Mouse (Mus musculus) heart, adult 2 months (tissue): ENCODE results near the gene Txk. TPM values are rescaled to one million over a fixed set of nuclear protein-coding genes. Genes with fewer than 3 reads are reported as not detected.

Experiments used
- DNase-seq, 2 experiments: peaks; one replicate each; pipeline ENCODE4 v3.0.0; 2021
- H3K27ac ChIP-seq: fragments of 200-600 bp; 2 replicates; pipeline ENCODE4 v1.8.1; 2022
- H3K27me3 ChIP-seq: fragments of 200-500 bp; 2 replicates; pipeline ENCODE4 v1.6.1; 2012; ENCODE audit warnings: mild to moderate bottlenecking, low read length, inconsistent platforms, mixed read lengths; ENCODE audit not compliant: control insufficient read depth, insufficient read depth
- H3K36me3 ChIP-seq: fragments of 200-500 bp; 2 replicates; pipeline ENCODE4 v1.6.1; 2012; ENCODE audit warnings: low read length, inconsistent platforms; ENCODE audit not compliant: control insufficient read depth, insufficient read depth
- H3K4me1 ChIP-seq: fragments of 200-500 bp; 2 replicates; pipeline ENCODE4 v1.6.1; 2011; ENCODE audit warnings: low read length; ENCODE audit not compliant: control insufficient read depth, insufficient read depth
- H3K4me3 ChIP-seq: fragments of 200-600 bp; 2 replicates; pipeline ENCODE4 v1.8.1; 2022
- H3K79me2 ChIP-seq: fragments of 200-500 bp; replicated peaks from 2 replicates; pipeline ENCODE4 v1.6.1; 2012; ENCODE audit warnings: mild to moderate bottlenecking, inconsistent platforms, low read length, moderate library complexity, mixed read lengths; ENCODE audit not compliant: control insufficient read depth, insufficient read depth
- H3K9ac ChIP-seq: fragments of 200-500 bp; 2 replicates; pipeline ENCODE4 v1.6.1; 2012; ENCODE audit warnings: low read depth, mild to moderate bottlenecking, control low read depth, inconsistent platforms, low read length, mixed read lengths
- CTCF ChIP-seq: fragments of 200-600 bp; IDR thresholded peaks from 2 replicates; pipeline ENCODE4 v1.8.1; 2022; ENCODE audit warnings: antibody characterized with exemption, mild to moderate bottlenecking, moderate library complexity
- EP300 ChIP-seq: fragments of 200-500 bp; IDR thresholded peaks from 2 replicates; pipeline ENCODE4 v1.6.1; 2011; ENCODE audit warnings: low read depth, low read length, control low read depth; ENCODE audit not compliant: insufficient read depth
- POLR2A ChIP-seq: fragments of 200-500 bp; IDR thresholded peaks from 2 replicates; pipeline ENCODE4 v1.6.1; 2011; ENCODE audit warnings: mild to moderate bottlenecking, low read depth, low read length, control low read depth; ENCODE audit not compliant: insufficient read depth
- WGBS: fragments of 180-500 bp; shearing (Covaris S2); methylation state at CpG from one replicate; pipeline ENCODE4 v1.1.7; 2018; 5-methylcytosine and 5-hydroxymethylcytosine counted together
- intact Hi-C: fragments of 180-260 bp; cut with DNase I; formaldehyde crosslinking; loops from one replicate; pipeline ENCODE4 v1.15.1; 2025
- polyA plus RNA-seq: library from polyadenylated mRNA; depleted of rRNA; stranded (reverse); fragments of >200 nt; gene quantifications from 2 replicates; pipeline ENCODE4 v1.2.3, GENCODE M21; 2012
- total RNA-seq, 2 experiments: library from RNA; stranded (reverse); gene quantifications; 2 replicates each; pipeline ENCODE4 v1.2.3; 2021

Gene Txk
- total and polyA plus RNA-seq, 3 experiments = 0.10 to 0.30 (median 0.18) TPM

DNA sequence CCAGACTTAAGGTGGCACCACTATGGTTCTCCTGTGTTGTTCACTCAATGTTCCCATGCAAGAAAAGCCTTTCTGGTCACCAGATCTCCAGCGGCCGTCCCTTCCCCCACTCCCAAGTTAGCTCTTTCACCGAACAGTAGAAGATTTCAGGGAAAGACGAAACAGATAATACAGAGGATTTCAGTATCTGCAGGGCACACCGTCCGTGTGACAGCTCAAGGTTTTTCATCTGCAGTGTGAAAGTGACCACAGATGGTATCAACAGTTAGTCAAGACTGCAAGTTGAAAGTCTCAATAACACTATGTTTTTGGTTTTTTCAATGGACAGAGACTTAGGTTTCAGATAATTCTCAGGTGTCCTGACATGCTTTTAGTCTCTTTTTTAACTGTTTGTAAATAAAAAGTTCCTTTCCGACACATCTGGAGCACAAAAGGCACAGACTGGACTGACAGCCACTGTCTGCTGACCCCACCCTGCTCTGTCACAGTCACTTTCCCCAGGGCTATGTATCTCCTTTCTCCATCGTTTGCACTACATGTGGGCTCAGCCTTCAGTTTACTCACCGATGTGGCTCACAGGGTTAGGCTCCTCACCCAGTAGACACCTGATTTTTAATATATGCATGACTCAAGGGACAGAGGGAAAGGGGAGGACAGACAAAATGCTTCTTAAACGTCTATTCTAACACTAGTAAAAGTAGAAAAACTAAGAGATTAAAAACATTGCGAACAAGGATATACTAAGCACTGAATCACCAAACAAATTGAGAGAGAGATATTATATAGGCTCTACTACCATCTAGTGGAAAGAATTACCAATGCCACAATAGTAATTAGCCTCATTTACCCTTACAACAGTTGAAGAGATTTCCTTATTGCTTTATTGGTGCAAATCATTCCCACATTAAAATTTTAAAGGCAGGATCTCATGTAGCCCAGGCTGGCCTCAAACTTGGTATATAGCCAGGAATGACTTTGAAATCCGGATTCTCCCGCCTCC lies 6.6 kb upstream of the Txk start:
- Histone ChIP-seq H3K27ac (no peak overlapping the region), H3K4me1 (peaks cover 1% of the 10 kb centered on the region; the same call in 1 of the 2 replicates), H3K36me3 (no peaks in the 10 kb centered on the region; the same call in none of the 2 replicates), H3K9ac (no peak overlapping the region), H3K4me3 (no peak overlapping the region), H3K27me3 (peaks cover 2% of the 10 kb centered on the region; the same call in 1 of the 2 replicates), H3K79me2 (no peaks in the 10 kb centered on the region)
- intact Hi-C loops = no loop called here
- WGBS = 70% methylated on average over 13 of the region's 13 CpGs
- TF ChIP-seq CTCF (peak; percentile 66), EP300 (no peak), POLR2A (no peak)
- DNase-seq = no peak

- no peaks in the 10 kb centered on the region for H3K36me3 ChIP-seq
- H3K4me3 ChIP-seq = no peak overlapping the region
- no peaks in the 10 kb centered on the region for H3K27me3 ChIP-seq
- WGBS = 82% methylated on average over 18 of the region's 18 CpGs
- TF ChIP-seq CTCF = no peak
- no peak for TF ChIP-seq POLR2A
- TF ChIP-seq EP300 = no peak
- no peak overlapping the region for H3K9ac ChIP-seq
- no peaks in the 10 kb centered on the region for H3K79me2 ChIP-seq
- intact Hi-C loops = no loop called here
- H3K27ac ChIP-seq = no peak overlapping the region
- no peak for DNase-seq
- H3K4me1 ChIP-seq = no peaks in the 10 kb centered on the region
These were observed 4.7 kb upstream of the Txk start for GRCm38 (mm10) chr5:72757155-72757773.

DNA sequence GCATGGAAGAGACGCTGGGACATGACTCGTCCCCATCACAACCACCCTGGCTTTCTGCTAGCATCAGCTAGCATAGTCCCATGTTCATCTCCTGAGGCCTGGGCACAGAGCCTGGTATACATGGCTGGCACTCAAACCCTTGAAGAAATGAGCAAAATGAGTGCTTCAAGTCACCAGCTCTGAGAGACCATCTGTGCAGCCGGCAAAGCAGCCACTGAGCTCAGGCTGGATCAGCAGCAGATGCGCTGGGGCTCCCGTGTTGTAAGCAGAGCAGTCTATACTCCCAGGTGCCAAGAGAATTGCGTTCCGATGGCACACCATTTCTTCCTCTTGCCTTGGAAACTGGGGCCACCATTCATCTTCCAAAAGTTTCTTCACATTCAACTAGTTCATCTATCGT lies 3.4 kb upstream of the Txk start:
- H3K27ac ChIP-seq = no peak overlapping the region
- intact Hi-C loops = no loop called here
- H3K4me1 ChIP-seq = no peaks in the 10 kb centered on the region
- no peaks in the 10 kb centered on the region for H3K36me3 ChIP-seq
- TF ChIP-seq CTCF (no peak), POLR2A (no peak), EP300 (no peak)
- H3K27me3 ChIP-seq = no peaks in the 10 kb centered on the region
- no peak overlapping the region for H3K9ac ChIP-seq
- no peak for DNase-seq
- H3K4me3 ChIP-seq = no peak overlapping the region
- no peaks in the 10 kb centered on the region for H3K79me2 ChIP-seq
- WGBS = 87% methylated on average over 8 of the region's 8 CpGs

DNA sequence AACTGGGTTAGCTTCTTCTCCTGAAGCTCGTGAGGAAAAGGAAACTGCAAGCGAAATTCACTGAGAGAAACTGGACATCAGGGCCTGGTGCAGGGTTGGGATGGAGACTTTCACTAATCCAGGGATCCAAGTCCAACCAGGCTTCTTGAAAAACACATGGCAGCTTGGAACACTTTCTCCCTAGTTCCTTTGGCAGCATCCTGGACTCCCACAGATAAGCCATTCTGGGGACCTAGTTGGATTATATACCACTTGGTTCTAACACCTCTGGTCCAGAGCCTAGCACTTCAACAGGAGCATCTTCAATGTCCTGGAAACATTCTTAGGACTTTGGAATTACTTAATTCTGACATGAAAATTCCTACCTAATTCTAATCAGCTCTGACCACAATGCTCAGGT lies 2.5 kb upstream of the Txk start:
- no peak overlapping the region for H3K9ac ChIP-seq
- H3K79me2 ChIP-seq = no peaks in the 10 kb centered on the region
- TF ChIP-seq CTCF (no peak), POLR2A (no peak), EP300 (no peak)
- no peaks in the 10 kb centered on the region for H3K27me3 ChIP-seq
- H3K27ac ChIP-seq = no peak overlapping the region
- no peak overlapping the region for H3K4me3 ChIP-seq
- no peak for DNase-seq
- no peaks in the 10 kb centered on the region for H3K4me1 ChIP-seq
- H3K36me3 ChIP-seq = no peaks in the 10 kb centered on the region
- intact Hi-C loops = no loop called here
- 93% methylated on average over 2 of the region's 2 CpGs for WGBS

DNA sequence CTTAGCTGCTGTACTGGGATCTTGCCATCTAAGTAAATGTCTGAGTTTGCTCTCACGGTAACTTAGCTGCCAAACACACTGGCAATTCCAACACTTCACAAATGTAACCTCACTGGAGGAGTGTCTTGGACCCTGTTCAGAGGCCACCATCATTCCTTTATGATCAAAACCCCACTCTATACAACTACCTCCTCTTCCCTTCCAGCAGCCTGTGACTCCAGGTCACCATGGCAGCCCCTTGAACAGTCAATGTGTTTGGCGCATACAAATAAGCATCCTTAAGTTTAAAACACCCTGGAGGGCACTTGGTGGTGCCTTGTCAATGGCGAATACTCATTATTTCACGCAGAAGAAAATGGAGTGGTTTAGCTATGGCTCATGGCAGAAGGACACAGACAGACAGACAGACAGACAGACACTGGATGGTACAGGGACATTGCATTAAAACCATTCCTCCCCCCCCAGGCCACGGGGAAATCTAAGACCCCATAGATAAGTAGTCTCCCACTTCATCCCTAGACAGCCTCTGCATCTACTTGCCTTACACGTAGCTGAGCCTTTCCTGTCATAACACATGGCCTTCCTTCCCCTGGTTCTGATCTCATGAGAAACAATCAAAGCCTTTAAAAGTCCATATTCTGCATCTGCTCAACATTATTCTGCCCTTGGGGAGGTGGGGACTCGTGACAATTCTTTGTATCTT lies 1.4 kb downstream of the Txk start:
- Histone ChIP-seq H3K27ac (no peak overlapping the region), H3K27me3 (no peaks in the 10 kb centered on the region), H3K79me2 (no peaks in the 10 kb centered on the region), H3K4me1 (no peaks in the 10 kb centered on the region), H3K4me3 (no peak overlapping the region), H3K9ac (no peak overlapping the region), H3K36me3 (no peaks in the 10 kb centered on the region)
- no peak for DNase-seq
- 70% methylated on average over 7 of the region's 7 CpGs for WGBS
- intact Hi-C loops = no loop called here
- TF ChIP-seq POLR2A = no peak
- no peak for TF ChIP-seq CTCF
- TF ChIP-seq EP300 = no peak
